Mouse (Mus musculus) thymus, adult 18-20 months (tissue): ENCODE data around the gene Ugt1a6b.
"Not testable (repeated sequence)": the region's sequence is repeated elsewhere in the genome, so short reads cannot be mapped to it uniquely, and the experiment has no call there.

Experiments used
- DNase-seq, 2 experiments: peaks; one replicate each; pipeline ENCODE4 v3.0.0; 2022; ENCODE audit warnings: mixed read lengths in 2 of 2

Ugt1a6b gene

GRCm38 (mm10) chr1:88103019-88103418 lies at the start of gene Ugt1a6b:
Gene Ugt1a6b (plus strand): TSS chr1:88103252.
- DNase-seq: not testable (repeated sequence)

GRCm38 (mm10) chr1:88055088-88055487 lies 48.0 kb upstream of the Ugt1a6b start, which contains the start of gene Ugt1a10:
Gene Ugt1a10 (plus strand): TSS chr1:88055388.
- DNase-seq: no peak

GRCm38 (mm10) chr1:88066472-88067102 lies 36.5 kb upstream of the Ugt1a6b start:
- DNase-seq: not testable (repeated sequence)

DNA sequence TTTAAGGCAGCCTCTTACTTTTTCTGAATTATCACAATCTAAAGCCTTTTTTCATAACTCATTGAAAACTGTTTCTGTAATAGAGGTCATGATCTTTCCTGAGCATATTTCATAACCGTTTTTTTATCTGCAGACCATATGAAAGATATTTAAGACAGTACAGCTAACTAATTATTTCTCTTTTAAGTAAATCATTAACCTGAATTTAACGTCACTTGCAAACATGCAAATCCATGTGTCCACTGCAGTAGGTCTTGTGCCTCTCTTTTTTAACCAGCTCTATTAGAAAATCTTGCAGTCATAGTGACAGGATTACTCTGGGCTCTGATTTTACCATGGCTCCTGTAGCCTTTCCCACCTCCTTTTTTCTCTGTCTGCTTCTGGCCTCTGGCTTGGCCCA lies 32.6 kb upstream of the Ugt1a6b start, which contains the start of gene Ugt1a9:
TSS of gene Ugt1a9 (plus strand) at position 306 of the 400 bp plus-strand sequence.
- DNase-seq: no peak

GRCm38 (mm10) chr1:88070902-88071301 lies 32.1 kb upstream of the Ugt1a6b start:
- no peak for DNase-seq

DNA sequence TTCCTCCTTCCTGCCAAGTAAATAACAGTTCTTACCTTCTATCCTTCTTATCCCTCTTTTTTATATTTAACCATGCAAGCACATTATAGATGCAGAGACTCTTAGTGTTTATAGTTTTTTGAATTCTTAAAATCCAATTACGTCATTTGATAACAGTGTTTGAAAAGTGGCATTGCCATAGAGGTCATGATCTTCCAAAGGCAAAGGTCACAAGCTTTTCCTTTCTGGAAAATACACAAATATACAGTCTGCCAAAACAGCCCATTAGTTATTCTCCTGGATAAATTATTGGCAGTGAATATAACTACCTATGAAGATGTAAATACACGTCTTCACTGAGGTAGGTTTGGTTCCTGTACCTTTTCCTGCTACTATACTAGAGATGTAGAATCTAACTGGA lies 28.6 kb upstream of the Ugt1a6b start:
- DNase-seq: no peak

GRCm38 (mm10) chr1:88077128-88077527 lies 25.9 kb upstream of the Ugt1a6b start:
- DNase-seq: no peak

GRCm38 (mm10) chr1:88081670-88082069 lies 21.4 kb upstream of the Ugt1a6b start:
- DNase-seq: no peak

- DNase-seq: no peak
These were observed 16.9 kb upstream of the Ugt1a6b start for GRCm38 (mm10) chr1:88086125-88086524.

- DNase-seq: no peak
These were observed 15.5 kb upstream of the Ugt1a6b start, which contains the start of gene Ugt1a8 for GRCm38 (mm10) chr1:88087513-88087912. Gene Ugt1a8 (plus strand): TSS chr1:88087813.

DNA sequence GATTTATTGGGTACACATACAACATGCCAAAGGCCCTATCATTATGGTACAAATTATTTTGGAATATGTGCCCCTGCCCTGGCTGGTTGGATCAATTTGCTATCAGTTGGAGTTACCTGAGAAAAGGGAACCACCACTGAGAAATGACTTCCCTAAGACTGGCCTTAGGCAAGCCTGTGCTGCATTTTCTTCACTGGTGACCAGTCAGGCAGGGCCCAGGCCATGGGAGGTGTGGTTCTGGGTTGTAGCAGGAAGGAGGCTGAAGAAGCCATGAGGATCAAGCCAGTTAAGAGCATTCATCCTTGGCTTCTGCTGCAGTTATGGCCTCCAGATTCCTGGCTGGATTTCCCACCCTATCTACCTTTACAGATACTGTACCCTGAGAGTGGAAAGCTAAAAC lies 10.7 kb upstream of the Ugt1a6b start:
- DNase-seq: no peak

DNA sequence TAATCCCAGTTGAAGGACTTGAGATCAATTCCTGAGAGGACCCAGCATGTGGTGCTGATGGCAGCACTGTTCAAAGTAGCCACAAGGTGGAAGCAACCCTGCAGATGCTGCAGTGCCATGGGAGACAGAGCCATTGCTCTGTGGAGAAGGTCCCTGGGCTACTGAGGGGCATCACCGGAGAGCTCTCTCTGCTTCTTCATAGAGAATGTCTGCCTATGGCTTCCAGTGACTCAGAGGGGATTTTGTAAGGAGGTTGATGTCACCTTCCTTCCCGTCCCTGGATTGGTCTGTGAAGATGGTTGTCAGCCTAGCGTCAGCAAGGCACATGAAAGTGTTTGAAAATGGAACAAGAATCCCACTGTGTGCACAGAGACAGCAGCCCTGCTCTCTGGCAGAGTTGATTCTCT lies 8.8 kb upstream of the Ugt1a6b start:
- DNase-seq: not testable (repeated sequence)

- no peak for DNase-seq
These were observed 8.0 kb upstream of the Ugt1a6b start, which contains the start of gene Ugt1a7c for GRCm38 (mm10) chr1:88094941-88095492. Gene Ugt1a7c (plus strand): TSS chr1:88095062.

DNA sequence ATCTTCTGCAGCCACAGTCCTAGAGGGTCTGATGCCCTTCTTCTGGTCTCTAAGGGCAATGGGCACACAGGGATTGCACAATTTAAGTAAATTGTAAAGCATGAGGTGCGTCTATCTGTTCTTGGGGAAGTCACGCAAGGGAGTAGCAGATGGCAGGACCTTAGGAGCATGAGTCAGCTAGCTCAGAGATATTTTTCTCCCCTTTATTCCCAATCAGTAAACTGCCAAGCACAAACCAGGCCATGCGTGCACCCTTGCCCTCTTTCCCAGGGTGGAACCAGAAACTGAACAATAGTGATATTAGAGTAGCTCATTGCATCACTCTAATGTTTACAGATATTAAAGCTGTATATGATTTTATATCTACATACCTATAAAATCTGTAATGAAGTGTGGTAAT lies 4.5 kb upstream of the Ugt1a6b start:
- DNase-seq: not testable (repeated sequence)

- not testable (repeated sequence) for DNase-seq
These were observed 3.4 kb upstream of the Ugt1a6b start for GRCm38 (mm10) chr1:88099691-88100090.

GRCm38 (mm10) chr1:88103697-88104468 lies 831 bp downstream of the Ugt1a6b start:
- DNase-seq: not testable (repeated sequence)

- no peak for DNase-seq
These were observed 1.8 kb downstream of the Ugt1a6b start for GRCm38 (mm10) chr1:88104667-88105430.

GRCm38 (mm10) chr1:88105656-88106055 lies 2.6 kb downstream of the Ugt1a6b start:
- no peak for DNase-seq

DNA sequence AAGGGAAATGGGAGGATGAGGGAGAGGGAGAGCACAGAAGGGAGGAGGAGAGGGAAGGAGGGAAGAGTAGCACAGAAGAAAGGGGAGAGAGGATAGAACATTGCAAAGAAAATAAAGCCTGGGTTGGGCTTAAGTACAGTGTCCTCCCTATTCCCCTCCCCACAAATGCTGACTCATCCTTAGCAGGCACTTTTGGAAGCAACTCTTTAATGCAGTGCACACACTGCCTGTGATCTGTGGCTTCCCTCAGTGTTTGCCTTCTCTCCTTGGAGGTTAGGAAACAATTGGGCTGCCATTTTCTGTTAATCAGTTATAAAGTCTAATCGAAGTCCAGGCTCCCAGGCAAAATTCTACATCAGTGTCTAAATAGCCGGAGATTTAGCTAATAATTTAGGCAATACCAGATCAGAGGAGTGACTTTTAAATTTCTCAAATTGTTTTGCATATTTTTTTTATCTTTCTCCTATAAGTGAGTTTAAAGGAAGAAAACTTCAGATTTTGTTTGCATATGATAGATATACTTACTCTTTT lies 6.0 kb downstream of the Ugt1a6b start:
- DNase-seq: not testable (repeated sequence)

DNA sequence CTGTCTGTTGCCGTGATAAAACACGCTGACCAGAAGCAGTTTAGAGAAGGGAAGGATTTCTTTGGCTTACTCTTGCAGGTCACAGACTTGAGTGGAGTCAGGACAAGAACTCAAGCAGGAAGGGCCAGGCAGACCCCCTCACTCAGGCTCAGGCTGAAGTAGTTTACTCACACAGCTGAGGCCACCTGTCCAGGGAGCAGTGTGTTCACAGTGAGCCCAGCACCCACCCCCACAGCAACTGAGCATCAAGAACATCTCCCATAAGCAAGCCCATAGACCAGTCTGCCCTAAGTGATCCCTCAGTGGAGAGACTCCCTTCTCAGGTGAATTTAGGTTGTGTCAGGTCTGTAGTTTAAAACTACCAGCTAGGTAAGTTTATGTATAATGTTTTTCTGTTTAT lies 6.6 kb downstream of the Ugt1a6b start:
- DNase-seq: not testable (repeated sequence)

DNA sequence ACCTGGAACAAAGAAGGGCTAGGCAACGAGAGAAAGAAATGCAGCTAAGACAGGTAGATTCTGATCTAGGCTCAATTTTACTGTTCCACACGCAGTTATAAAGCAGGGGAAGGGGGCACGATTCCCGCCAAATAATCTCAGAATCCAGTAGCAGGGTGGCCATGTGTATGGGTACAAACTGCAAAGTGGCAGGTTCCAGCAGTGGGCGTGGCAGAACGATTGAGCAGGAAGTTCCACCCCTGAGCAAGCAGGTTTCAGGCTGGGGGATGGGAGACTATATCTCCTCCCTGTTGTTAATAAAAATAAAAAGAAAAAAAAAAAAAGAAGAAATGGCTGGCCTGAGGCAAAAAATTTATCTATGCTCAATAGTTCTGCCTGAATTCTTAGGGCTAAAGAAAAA lies 9.7 kb downstream of the Ugt1a6b start:
- DNase-seq: not testable (repeated sequence)

DNA sequence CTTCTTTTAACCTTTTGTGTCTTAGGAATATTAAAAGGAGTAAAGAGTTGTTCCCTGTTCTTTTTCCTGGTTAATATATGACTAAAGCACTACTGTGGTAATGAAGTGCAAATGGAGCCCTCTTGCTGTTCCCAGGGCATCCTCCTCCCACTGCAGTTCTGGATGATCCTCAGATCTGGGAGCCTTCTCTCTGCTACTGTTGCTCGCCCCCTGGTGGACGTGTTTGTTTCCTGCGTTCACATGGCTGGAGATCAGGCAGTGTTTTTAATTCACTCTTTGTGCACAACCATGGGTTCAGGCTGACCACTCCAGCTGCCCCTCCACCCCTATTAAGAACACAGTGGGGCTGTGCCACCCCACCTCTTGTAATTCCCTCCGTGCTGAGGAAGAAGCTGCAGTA lies 17.5 kb downstream of the Ugt1a6b start:
- DNase-seq: not testable (repeated sequence)
